Mouse (Mus musculus) ES-E14 (cell line): Measurements from ENCODE around the gene Mfap3l. TPM values are rescaled to one million over a fixed set of nuclear protein-coding genes. Genes with fewer than 3 reads are reported as not detected.

Experiments used
- DNase-seq: peaks from one replicate; pipeline ENCODE4 v3.0.0-alpha.2; 2013; ENCODE audit warnings: low read depth, low spot score
- H3K27ac ChIP-seq: 2 replicates; pipeline ENCODE4 v1.5.1; 2012; ENCODE audit warnings: low read depth, mild to moderate bottlenecking, low read length, moderate library complexity, mixed read lengths; ENCODE audit not compliant: poor library complexity, insufficient read depth, severe bottlenecking
- H3K36me3 ChIP-seq: 2 replicates; pipeline ENCODE4 v1.6.1; 2012; ENCODE audit warnings: mild to moderate bottlenecking, low read length, moderate library complexity, mixed read lengths; ENCODE audit not compliant: control insufficient read depth, poor library complexity, insufficient read depth, severe bottlenecking
- H3K4me1 ChIP-seq, 2 experiments: fragments of 150-350 bp in 1 of 2; sonication (generic) in 1 of 2; 2 replicates each; pipeline ENCODE4 v1.6.1; 2012; ENCODE audit warnings: low read length in 2 of 2, mild to moderate bottlenecking in 1 of 2, mixed read lengths in 1 of 2; ENCODE audit not compliant: control insufficient read depth in 2 of 2, insufficient read depth in 2 of 2, poor library complexity in 1 of 2
- H3K4me3 ChIP-seq, 2 experiments: fragments of 150-350 bp in 1 of 2; sonication (generic) in 1 of 2; 2 replicates each; pipeline ENCODE4 v1.5.1; 2012; ENCODE audit warnings: low read length in 2 of 2, low read depth in 1 of 2, mild to moderate bottlenecking in 1 of 2, mixed read lengths in 1 of 2; ENCODE audit not compliant: insufficient read depth in 1 of 2, poor library complexity in 1 of 2, severe bottlenecking in 1 of 2
- H3K9ac ChIP-seq: 2 replicates; pipeline ENCODE4 v1.6.1; 2012; ENCODE audit warnings: low read depth, mild to moderate bottlenecking, low read length, mixed read lengths; ENCODE audit not compliant: poor library complexity, insufficient read depth, severe bottlenecking
- H3K9me3 ChIP-seq: fragments of 150-350 bp; sonication (generic); 2 replicates; pipeline ENCODE4 v1.6.1; 2012; ENCODE audit warnings: low read depth, mild to moderate bottlenecking, low read length; ENCODE audit not compliant: control insufficient read depth, insufficient read depth
- CHD2 ChIP-seq: IDR thresholded peaks from 2 replicates; pipeline ENCODE4 v1.6.1; 2014; ENCODE audit warnings: mild to moderate bottlenecking, low read depth, low read length, inconsistent platforms
- HCFC1 ChIP-seq: IDR thresholded peaks from 2 replicates; pipeline ENCODE4 v1.6.1; 2012; ENCODE audit warnings: low read length, inconsistent platforms, borderline replicate concordance; ENCODE audit not compliant: insufficient read depth
- MAFK ChIP-seq: IDR thresholded peaks from 2 replicates; pipeline ENCODE4 v1.6.1; 2014; ENCODE audit warnings: mild to moderate bottlenecking, low read depth, low read length, inconsistent platforms; ENCODE audit not compliant: insufficient read depth
- ZC3H11A ChIP-seq: IDR thresholded peaks from 2 replicates; pipeline ENCODE4 v1.6.1; 2012; ENCODE audit warnings: low read depth, mild to moderate bottlenecking, inconsistent platforms, low read length, borderline replicate concordance
- ZNF384 ChIP-seq: IDR thresholded peaks from 2 replicates; pipeline ENCODE4 v1.6.1; 2012; ENCODE audit warnings: low read depth, low read length, inconsistent platforms
- in situ Hi-C, 2 experiments: fragments of 600-800 bp; cut with MboI; formaldehyde crosslinking; loops; one replicate each; pipeline ENCODE4 v1.15.1; 2025; ENCODE audit warnings: low sequenced_read_pairs in 2 of 2, inconsistent platforms in 1 of 2; ENCODE audit not compliant: unreplicated experiment in 2 of 2
- total RNA-seq: library from RNA; depleted of rRNA; stranded (reverse); fragments of 300-350 nt; gene quantifications from 2 replicates; pipeline ENCODE4 v1.2.3, GENCODE M21; 2012

Mfap3l gene
- total RNA-seq, 1 experiment: 9.1 TPM

DNA sequence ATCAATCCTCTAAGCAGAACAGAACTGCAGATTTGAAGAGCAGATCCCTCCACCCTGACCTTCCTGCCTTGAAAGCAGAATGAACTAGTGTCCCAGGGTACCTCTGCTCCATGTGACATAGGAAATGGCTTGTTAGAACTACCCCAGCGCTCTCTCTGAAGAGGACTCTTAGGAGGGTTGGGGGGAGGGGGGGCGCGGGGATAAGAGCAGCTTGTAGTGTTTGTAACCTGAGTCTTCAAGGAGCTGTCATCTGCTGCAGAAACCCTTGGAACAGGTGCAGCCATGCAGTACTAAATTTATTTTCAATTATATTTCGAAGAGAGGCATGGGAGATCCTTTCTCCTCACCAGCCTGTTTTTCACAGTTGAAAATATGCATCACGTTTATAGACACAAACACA lies 30.9 kb downstream of the Mfap3l start:
- no peak for TF ChIP-seq HCFC1
- TF ChIP-seq CHD2: no peak
- no peak for TF ChIP-seq ZC3H11A
- no peak for TF ChIP-seq ZNF384
- no peak for TF ChIP-seq MAFK
- H3K36me3 ChIP-seq: no peaks in the 10 kb centered on the region

DNA sequence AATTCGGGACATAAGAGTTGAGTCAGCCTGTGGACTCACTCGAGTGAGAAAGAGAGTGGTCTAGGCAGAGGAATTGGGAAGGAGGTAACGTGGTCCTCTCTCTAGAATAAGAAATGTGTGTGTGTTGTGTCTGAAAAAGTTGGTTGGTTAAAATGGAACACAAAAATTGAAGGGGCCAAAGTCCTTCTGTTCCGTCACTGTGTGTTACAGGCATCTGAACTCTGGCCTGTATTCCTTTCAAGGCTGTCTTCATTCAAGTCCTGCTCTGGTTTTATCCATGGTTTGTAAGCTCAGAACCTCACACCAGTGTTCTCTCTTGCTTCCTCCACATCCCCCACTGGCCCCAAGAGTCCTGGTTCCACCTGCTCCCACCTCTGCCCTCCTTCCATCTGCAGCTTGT lies 33.2 kb downstream of the Mfap3l start:
- no peak for TF ChIP-seq HCFC1
- no peak for TF ChIP-seq MAFK
- TF ChIP-seq CHD2: no peak
- no peak for TF ChIP-seq ZNF384
- TF ChIP-seq ZC3H11A: no peak
- H3K9me3 ChIP-seq: no peaks in the 10 kb centered on the region
- in situ Hi-C loops: no loop called here
- H3K4me3 ChIP-seq: no peak overlapping the region
- H3K9ac ChIP-seq: no peak overlapping the region
- DNase-seq: no peak
- H3K4me1 ChIP-seq: 0 out of 4 replicates have a peak, but pooled peaks cover 0 to 2% of the 10 kb centered on the region in 2 experiments
- H3K27ac ChIP-seq: no peak overlapping the region
- H3K36me3 ChIP-seq: no peaks in the 10 kb centered on the region

More for the DNA sequence above, 30.9 kb downstream of the Mfap3l start:
- H3K9ac ChIP-seq: no peak overlapping the region
- no peak for DNase-seq
- no peaks in the 10 kb centered on the region for H3K9me3 ChIP-seq
- H3K4me3 ChIP-seq: no peak overlapping the region
- in situ Hi-C loops: no loop called here
- H3K4me1 ChIP-seq: peaks cover 0 to 15% of the 10 kb centered on the region in 2 experiments; a peak in 2 of 4 replicates
- no peak overlapping the region for H3K27ac ChIP-seq

GRCm38 (mm10) chr8:60666852-60667251 lies 34.2 kb downstream of the Mfap3l start:
- in situ Hi-C loops: no loop called here
- H3K4me3 ChIP-seq: no peak overlapping the region
- TF ChIP-seq HCFC1: no peak

DNA sequence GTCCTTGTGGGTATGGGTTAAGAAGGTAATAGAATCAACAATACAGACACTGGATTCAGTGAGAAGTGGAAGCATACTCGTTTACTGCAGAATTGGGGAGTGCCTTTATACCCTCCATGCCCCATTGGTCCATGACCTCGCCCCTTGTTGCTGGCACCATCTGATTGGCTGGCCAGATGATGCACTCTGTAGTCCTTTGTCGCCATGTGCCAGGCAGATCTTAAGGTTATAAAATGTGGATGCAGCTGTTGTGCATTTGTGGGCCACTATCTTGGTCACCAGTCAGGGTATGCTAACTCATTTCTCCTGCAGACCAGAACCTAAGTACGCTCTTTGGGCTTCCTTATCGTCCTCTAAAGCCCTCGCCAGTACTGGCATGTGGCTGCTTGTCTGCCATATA lies 46.0 kb downstream of the Mfap3l start:
- TF ChIP-seq ZNF384 (no peak), CHD2 (no peak), ZC3H11A (no peak), MAFK (no peak), HCFC1 (no peak)
- Histone ChIP-seq H3K36me3 (no peaks in the 10 kb centered on the region), H3K27ac (no peak overlapping the region), H3K4me1 (no peaks in the 10 kb centered on the region), H3K9ac (no peak overlapping the region), H3K9me3 (no peaks in the 10 kb centered on the region), H3K4me3 (no peak overlapping the region)
- DNase-seq: no peak
- in situ Hi-C loops: no loop called here

More at GRCm38 (mm10) chr8:60666852-60667251, 34.2 kb downstream of the Mfap3l start:
- H3K9me3 ChIP-seq: no peaks in the 10 kb centered on the region
- H3K36me3 ChIP-seq: no peaks in the 10 kb centered on the region; the same call in 1 of the 2 replicates
- 0 out of 4 replicates have a peak, but pooled peaks cover 0 to 2% of the 10 kb centered on the region in 2 experiments for H3K4me1 ChIP-seq
- no peak overlapping the region for H3K27ac ChIP-seq
- DNase-seq: no peak
- H3K9ac ChIP-seq: no peak overlapping the region

DNA sequence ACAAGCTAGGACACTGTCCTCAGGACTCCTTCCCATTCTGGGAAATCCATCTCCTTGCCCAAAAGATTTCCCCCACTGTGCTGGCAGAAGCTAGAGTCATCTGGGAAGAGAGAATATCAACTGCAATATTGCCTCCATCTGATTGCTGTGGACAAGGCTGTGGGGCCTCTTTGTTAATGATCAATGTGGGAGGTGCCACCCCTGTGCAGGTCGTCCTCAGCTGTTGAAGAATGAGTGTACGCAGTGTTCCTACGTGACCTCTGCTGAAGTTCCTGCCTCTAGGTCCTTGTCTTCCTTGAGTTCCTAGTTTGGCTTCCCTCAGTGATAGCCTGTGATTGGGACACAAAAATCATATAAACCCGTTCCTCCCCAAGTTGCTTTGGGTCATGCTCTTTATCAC lies 49.2 kb downstream of the Mfap3l start:
- H3K27ac ChIP-seq: no peak overlapping the region
- no peaks in the 10 kb centered on the region for H3K4me1 ChIP-seq
- TF ChIP-seq HCFC1 (no peak), CHD2 (no peak), ZC3H11A (no peak), MAFK (no peak), ZNF384 (no peak)
- no peaks in the 10 kb centered on the region for H3K36me3 ChIP-seq
- H3K9me3 ChIP-seq: no peaks in the 10 kb centered on the region
- in situ Hi-C loops: no loop called here
- H3K9ac ChIP-seq: no peak overlapping the region
- no peak for DNase-seq
- no peak overlapping the region for H3K4me3 ChIP-seq
